Mouse (Mus musculus) G1E-ER4 (cell line): ENCODE data around the gene Nrarp. TPM values are rescaled to one million over a fixed set of nuclear protein-coding genes. Genes with fewer than 3 reads are reported as not detected.

ENCODE experiments used
- GATA1 ChIP-seq: IDR thresholded peaks from one replicate; pipeline ENCODE4 v1.8.0; 2012; ENCODE audit warnings: low read length, inconsistent platforms
- polyA plus RNA-seq: library from polyadenylated mRNA; stranded (reverse); fragments of >175 nt; gene quantifications from 2 replicates; pipeline ENCODE4 v1.2.3, GENCODE M21; 2012

Nrarp gene
- polyA plus RNA-seq, 1 experiment: not detected

DNA sequence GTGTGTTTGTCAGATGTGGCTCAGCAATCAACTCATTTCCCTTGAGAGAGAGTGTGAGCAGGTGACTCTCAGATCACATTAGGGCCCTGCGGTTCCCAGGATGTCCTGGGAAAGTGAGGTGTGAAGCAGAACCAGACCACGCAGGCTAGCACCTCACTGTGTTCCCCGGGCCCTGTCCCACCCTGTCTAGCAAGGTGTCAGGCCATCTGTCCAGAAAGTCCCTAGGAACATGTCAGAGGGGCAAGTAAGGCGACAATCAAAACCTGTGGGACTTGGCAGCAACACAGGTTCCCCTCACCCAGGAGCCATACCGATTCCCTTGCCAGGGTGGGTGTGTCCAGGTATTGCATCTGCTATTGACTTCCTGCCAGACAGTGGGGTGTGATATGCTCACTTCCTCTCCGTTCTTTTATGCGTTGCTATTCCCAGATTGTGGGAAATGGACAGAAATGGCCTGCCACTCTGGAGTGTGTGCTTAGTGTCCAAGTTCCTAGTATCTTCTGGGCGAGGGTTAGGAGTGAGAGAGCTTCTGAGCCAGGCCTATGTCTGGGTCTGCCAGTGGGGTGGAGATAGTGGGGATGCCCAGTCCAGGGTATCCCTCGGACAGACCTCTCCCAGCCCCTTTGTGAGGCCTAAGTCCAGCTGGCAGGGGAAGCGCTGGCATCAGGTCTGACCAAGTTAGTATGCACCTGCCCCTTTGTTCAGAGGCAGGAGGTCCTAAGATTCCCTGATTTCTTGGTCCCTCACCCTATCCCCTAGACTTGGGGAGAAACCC is 10.0 kb upstream of the Nrarp start:
- no peak for TF ChIP-seq GATA1

DNA sequence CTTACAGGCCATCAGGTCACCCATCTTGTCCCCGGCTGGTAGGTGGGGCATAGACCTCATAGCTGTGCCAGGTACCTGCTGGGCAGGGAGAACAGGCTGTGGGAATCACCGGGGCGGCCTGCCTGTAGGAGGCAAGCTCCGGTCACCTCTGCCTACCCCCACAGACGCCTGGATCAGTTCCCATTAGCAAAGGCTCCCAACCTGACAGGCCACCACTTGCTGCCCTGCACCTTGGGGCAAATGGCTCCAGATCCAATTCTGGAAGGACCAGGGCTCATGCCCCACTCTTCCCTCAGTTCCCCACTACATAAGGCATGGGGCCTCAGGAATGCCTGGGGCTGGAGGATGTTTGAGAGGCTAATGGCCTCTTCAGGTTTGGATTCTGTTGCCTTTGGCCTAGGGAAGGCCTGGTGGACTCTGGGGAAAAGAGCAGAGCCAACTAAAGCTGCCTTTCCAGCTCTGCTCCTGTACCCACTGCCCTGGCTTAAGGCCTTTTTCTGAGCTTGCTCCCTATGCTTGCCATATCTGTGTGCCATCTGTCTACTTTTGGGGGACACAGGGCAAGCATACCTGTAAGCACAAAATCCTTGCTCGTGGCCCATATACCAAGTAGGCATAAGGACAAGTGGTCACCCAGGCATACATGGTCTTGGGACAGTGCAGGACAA is 9.3 kb upstream of the Nrarp start:
- TF ChIP-seq GATA1: no peak

DNA sequence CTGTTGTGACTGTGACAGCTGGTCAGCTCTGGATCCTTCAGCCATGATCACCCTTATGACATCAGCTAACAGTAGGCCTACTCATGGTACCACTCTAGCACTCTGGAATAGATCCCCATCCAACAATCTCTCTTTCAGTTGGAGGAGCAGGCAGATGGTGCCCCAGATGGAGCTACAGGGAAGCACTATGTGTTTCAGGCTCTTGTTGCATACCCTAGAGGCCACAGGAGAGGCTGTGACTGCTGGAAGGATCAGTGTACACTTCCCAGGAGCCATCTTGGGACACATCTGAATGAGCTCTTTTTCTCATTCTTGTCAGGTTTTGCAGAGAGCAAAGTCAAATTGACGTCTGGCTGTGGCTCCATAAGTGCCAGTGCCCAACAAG is 8.8 kb upstream of the Nrarp start:
- TF ChIP-seq GATA1: no peak

DNA sequence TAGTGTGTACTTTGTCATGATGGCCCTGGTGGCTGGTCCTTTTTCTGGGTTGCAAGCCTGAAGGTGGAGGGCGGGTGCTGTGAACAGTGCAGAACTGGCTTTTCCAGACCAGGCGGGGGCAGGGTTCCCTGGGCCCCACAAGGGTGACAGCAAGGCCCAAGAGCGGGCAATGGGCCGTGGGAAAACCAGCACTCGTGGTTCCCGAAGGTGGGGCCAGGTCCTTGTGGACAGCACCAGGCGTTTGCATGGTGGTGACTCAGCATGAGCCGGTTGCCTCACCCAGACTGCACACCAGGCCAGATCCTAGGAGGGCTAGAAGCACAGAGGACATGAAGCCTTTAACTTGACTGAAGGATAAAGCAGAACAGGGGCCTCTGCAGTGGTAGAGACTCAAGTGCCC is 7.9 kb upstream of the Nrarp start:
- TF ChIP-seq GATA1: no peak

DNA sequence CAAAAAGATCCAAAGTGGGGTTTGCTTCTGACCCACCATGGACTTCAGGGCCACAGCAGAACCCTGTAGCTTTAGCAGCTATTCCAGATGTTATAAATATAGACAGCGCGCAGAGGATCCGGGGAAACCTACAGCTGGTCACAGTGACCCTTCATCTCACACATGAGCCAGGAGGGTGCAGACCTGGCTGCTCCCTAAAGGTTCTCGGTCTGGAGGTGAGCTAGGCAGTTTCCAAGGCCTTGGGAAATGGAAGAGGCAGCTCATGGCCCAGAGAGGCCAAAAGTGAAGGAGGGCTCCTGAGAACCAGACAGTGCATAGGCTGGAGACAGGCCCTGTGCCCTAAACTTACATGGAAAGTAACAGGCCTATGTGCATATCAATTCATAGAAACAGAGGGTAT is 6.7 kb upstream of the Nrarp start:
- no peak for TF ChIP-seq GATA1

DNA sequence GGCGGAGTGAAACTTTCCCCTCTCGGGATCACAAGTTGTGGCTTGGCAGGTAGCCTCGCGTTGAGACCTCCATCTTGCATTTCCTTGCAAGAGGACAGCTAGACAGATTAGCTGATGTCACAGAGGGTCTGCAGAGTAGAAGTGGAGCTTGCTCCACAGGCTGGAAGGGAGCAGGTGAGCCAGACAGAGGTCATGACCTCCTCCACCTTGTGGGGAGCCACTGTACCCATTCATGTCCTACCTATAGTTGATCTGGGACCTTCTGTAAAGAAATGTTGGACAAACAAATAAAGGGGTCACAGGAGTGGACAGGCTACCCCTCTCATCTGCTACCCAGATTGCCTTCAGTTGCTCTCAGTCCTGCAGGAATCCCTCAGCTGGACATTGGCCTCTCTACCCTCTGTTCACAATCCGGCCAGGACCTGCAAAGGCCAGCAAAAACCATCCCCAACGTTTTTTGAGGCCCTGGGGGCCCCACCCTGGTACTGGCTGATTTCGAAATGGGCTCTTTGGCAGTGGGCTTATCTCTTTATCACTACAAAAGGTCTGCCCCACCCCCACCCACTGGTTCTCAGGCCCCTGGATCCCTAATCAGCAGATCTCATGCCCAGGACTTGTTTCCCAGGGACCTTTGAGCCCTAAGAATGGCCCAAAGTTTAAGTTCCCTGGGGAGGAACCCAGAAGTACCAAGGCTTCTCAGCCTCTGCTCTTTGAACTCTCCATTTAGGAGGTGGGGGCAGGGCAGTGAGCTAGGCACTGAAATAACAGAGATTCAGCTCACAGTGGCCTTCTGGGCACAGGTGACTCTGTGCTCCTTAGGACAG is 5.5 kb upstream of the Nrarp start:
- TF ChIP-seq GATA1: no peak

DNA sequence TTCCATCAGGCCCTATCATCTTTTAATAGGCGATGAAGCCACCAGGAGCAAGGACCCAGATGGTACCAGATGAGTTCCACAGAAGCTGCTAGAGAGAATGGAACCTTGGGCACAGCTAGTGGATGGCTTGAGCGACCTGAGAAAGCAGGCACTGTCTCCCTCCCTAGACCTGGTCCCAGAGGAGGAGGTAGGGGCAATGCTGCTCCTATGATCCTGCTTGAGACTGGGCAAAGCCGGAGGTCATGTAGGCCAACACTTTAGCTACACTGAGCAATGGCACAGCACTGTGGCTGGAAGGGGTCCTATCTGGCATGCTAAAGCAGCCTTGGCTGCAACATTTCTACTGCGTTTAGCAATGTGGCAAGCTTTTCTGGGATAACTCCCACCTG is 4.9 kb upstream of the Nrarp start:
- TF ChIP-seq GATA1: no peak

DNA sequence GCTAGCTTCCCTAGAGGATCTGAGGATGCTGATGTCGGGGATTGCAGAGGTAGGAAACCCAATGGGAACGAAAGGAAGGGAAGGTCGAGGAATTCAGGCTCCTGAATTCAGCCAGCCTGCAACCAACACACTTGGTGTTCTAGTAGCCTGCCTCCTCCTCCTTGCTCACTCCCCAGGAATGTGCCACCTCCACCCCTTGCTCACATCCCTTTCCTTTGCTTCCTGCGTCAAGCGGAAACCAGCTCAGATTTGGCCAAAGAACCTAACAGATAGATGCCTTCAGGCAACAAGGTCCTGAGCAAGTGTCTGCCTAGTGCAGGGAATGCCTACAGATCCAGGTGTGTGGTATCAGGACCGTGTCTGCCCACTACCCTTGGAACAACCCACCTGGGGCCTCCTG is 4.0 kb upstream of the Nrarp start:
- TF ChIP-seq GATA1: no peak

DNA sequence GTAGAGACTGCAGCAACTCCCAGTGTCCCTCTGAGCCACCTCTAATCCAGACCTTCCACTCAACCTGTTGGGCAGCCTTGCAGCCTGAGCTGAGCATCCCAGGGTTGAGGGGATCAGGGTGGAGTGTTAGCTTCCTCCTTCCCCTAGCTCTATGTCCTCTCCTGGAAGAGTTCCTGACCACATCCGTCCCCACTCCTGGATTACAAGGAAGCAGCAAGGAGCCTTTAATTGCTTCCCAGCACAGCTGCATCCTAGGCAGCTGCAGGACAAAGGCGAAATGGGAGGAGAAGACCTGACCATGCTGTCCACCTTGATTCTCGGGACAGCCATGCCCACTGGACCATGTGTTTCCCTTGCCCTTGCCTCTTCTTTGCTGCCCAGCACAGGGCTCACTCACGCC is 3.5 kb upstream of the Nrarp start:
- TF ChIP-seq GATA1: no peak

DNA sequence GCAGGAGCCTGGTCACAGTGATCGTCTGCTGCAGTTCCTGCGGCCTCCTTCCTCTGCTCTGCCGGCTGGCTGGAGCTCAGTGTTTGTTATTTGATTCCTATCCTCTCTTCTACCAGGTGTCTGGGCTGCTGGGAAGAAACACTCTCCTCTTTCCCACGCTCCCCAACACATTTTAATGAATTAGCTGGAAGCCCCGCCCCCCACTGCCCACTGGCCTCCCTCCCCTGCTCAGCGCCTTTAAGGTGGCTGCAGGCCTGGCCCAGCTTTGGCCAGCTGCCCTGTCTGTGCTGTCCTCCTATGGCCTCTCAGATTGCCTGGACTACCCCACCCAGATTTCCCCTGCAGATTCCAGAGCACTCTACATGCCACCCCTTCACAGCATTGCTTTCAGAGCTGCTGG is 2.9 kb upstream of the Nrarp start:
- TF ChIP-seq GATA1: no peak

DNA sequence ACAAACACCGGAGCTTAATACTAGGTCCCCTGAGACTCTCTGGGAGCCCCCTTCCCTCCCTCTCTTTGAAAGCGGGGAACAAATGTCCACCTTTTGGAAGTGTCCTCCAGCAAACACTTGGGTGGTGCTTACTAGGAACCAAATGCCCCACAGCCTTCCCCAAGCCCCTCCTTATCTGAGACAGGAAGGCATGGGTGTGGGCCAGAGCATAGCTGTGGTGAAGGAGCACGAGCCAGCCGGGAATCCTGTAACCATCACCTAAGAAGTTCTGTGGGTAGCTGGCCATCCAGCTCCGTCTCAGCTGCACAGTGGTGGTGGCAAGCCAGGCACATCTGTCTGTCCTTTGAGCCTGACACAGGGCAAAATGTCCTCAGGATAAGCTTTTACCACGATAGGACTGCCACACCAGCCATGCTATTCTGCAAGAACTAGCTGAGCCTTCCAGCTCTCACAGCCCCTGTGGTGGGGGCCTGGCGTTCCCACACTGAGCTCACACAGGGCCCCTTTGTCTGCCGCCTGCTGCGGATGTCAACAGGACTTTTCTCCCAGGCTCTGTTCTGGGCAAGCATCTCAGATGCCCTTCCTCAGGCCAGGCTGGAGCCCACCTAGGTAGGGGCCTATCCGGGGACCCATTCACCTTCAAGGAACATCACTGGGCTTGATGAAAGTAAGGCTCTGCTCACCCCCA is 2.1 kb upstream of the Nrarp start:
- no peak for TF ChIP-seq GATA1

DNA sequence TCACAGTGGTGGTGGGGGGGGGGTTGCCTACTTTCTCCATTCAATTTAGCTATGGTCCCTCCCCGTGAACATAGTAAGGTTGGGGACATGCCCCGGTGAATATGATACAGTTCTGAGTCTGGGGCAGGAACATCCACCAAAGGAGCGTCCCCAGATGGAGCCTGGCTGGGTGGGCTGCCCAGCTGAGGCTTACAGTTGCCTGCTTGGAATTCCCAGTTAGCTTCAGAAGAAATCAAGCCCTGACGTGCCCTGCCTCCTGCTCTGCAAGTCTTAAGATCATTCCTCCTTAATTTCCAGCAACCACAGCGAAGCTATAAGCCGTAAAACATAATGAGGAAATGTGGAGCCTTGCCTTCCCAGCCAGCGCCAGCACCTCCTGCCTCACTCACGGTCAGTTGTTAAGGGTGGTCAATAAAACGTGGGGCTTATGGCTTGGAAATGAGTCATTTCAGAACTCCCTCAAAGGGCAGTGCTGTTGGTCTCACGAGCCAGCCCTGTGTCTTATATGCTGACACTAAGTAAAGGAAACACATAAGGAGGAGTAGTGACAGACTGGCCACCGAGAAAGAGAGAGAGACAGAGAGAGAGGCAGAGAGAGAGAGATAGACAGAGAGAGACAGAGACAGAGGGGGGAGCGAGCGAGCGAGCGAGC is 866 bp upstream of the Nrarp start:
- no peak for TF ChIP-seq GATA1

DNA sequence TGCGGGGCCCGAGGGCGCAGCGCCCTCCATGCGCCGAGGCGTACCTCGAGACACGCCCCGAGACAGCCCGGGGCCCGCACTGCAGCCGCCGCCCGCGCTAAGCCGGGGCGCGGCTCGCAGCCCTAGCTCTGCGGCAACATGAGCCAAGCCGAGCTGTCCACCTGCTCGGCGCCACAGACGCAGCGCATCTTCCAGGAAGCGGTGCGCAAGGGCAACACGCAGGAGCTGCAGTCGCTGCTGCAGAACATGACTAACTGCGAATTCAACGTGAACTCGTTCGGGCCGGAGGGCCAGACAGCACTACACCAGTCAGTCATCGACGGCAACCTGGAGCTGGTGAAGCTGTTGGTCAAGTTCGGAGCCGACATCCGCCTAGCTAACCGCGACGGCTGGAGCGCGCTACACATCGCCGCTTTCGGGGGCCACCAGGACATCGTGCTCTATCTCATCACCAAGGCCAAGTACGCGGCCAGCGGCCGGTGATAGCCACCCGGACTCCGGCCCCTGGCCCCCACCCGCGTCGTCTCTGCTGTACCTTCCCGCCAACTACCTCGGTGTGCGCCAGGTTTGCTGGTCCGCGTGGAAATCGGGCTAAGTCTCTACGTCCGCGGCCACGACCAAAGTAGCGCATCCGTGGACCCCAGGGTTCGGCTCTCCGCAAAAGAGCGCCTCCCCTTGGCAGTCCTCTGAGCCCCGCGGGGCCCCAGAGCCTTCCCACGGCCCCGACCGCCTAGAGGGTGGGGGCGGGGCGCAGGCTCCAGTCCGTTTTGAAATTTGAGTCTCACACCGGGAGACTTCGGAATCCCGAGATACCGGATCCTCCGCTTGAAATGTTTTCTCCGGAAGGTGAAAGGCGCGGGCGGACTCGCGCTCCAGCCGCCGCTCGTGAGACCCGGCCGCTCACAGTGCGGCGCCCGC is 674 bp downstream of the Nrarp start:
- no peak for TF ChIP-seq GATA1

DNA sequence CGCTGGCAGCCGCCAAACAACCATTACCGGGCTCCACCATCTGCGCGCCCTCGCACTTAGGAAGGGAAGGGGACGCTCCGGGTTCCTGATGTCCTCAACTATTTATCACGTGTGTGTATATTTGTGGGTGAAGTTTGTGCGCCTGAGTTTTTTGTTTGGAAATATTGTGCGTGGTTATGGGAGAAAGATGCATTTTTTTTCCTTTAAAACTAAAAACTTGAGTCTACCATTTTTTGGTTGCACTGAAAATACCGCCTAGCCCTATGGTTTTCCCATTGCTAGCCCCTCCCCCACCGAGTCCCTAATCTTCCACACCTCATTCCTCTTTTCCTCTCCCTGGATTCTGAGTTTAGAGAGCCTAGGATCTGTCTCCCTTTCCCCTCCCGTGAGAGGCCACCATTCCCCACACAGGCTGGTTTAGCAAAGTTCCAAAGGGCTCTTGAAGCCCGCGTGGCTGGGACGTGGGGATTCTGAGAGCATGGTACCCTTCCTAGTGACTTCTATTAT is 1.4 kb downstream of the Nrarp start:
- TF ChIP-seq GATA1: no peak
